ENCODE assay signal across 8 mouse cellular contexts in the genomic region with DNA sequence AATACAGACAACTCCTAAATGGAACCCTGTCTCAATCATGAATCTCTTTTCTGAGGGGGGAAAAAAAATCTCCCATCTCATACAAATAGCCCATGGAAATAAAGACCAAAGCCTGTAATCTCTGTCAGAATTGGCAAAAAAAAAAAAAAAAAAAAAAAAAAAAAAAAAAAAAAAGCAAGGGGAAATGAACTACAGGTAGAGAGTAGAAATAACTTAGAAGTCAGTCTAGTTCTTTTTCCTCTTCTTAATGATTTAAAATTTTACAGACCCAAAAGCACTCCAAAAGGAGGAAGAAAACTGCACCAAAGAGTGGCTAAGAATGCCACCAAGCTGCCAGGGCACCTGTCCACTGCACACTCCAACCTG. TPM values are rescaled to one million over a fixed set of nuclear protein-coding genes. Genes with fewer than 3 reads are reported as not detected.
A peak's percentile ranks its signal among the peaks of the same experiment; 100 is the strongest.
DNase-seq lines count a peak whose midpoint lies in the region; ATAC-seq and TF ChIP-seq lines count a peak whose summit lies in the region.

No protein-coding gene starts in this region.

- H3K9me3 ChIP-seq in embryonic facial prominence, embryonic 14.5 days (ENCODE audit: control insufficient read depth, low read length): no peaks in the 10 kb centered on the region
- H3K9me3 ChIP-seq in intestine, postnatal 0 days (ENCODE audit: control insufficient read depth): no peaks in the 10 kb centered on the region
- H3K9me3 ChIP-seq in neural tube, embryonic 14.5 days (ENCODE audit: control insufficient read depth, low read length): no peaks in the 10 kb centered on the region

- peak overlapping the region; percentile 97 for H3K4me2 ChIP-seq in embryonic facial prominence, embryonic 14.5 days (ENCODE audit: low read depth, low read length)
- H3K4me2 ChIP-seq in intestine, postnatal 0 days (replicated peaks; ENCODE audit: low read depth): peak overlapping the region; percentile 87
- H3K4me2 ChIP-seq in neural tube, embryonic 14.5 days (ENCODE audit: low read depth, low read length): peak overlapping the region; percentile 92

- peak overlapping the region; percentile 91 for H3K27ac ChIP-seq in liver, adult 2 months (replicated peaks; ENCODE audit: insufficient read depth, low read depth, low read length)
- H3K27ac ChIP-seq in embryonic facial prominence, embryonic 14.5 days (replicated peaks; ENCODE audit: low read depth, low read length): peak overlapping the region; percentile 58; the same call in 1 of the 2 replicates
- H3K27ac ChIP-seq in intestine, postnatal 0 days (ENCODE audit: low read depth, low read length): peak overlapping the region; percentile 93
- no peak overlapping the region for H3K27ac ChIP-seq in neural tube, embryonic 14.5 days (ENCODE audit: low read depth, low read length)

- peaks cover 7% of the 10 kb centered on the region for H3K4me1 ChIP-seq in liver, adult 2 months (ENCODE audit: control insufficient read depth, insufficient read depth, low read length)
- H3K4me1 ChIP-seq in embryonic facial prominence, embryonic 14.5 days (ENCODE audit: control insufficient read depth, insufficient read depth, low read length): no peaks in the 10 kb centered on the region
- no peaks in the 10 kb centered on the region for H3K4me1 ChIP-seq in intestine, postnatal 0 days (replicated peaks; ENCODE audit: control insufficient read depth, insufficient read depth, low read length)
- no peaks in the 10 kb centered on the region for H3K4me1 ChIP-seq in neural tube, embryonic 14.5 days (ENCODE audit: control insufficient read depth, insufficient read depth, low read length)

- H3K79me2 ChIP-seq in liver, adult 2 months (ENCODE audit: control insufficient read depth, insufficient read depth, low read length): peaks cover 8% of the 10 kb centered on the region; the same call in 1 of the 2 replicates

- TF ChIP-seq POLR2A in liver, adult 2 months (IDR thresholded peaks at IDR 0.05; ENCODE audit: extremely low read depth, insufficient read depth, low read length): no peak

- no peaks in the 10 kb centered on the region; the same call in 1 of the 2 replicates for H3K36me3 ChIP-seq in liver, adult 2 months (ENCODE audit: control insufficient read depth, insufficient read depth, low read length)
- H3K36me3 ChIP-seq in embryonic facial prominence, embryonic 14.5 days (ENCODE audit: control insufficient read depth, insufficient read depth, low read length): no peaks in the 10 kb centered on the region
- H3K36me3 ChIP-seq in intestine, postnatal 0 days (ENCODE audit: control insufficient read depth, insufficient read depth): no peaks in the 10 kb centered on the region
- no peaks in the 10 kb centered on the region for H3K36me3 ChIP-seq in neural tube, embryonic 14.5 days (ENCODE audit: control insufficient read depth, insufficient read depth, low read length)

- peak overlapping the region; percentile 98 for H3K4me3 ChIP-seq in liver, adult 2 months (ENCODE audit: insufficient read depth, low read depth, low read length)
- H3K4me3 ChIP-seq in embryonic facial prominence, embryonic 14.5 days (ENCODE audit: low read depth, low read length): peak overlapping the region; percentile 80
- H3K4me3 ChIP-seq in intestine, postnatal 0 days (ENCODE audit: low read depth, low read length): peak overlapping the region; percentile 80
- H3K4me3 ChIP-seq in neural tube, embryonic 14.5 days (ENCODE audit: low read depth, low read length): peak overlapping the region; percentile 78

- peak overlapping the region; percentile 98 for H3K9ac ChIP-seq in liver, adult 2 months (ENCODE audit: low read depth, low read length)
- peak overlapping the region; percentile 77 for H3K9ac ChIP-seq in embryonic facial prominence, embryonic 14.5 days (ENCODE audit: low read depth, low read length)
- H3K9ac ChIP-seq in intestine, postnatal 0 days (ENCODE audit: low read depth, low read length): peak overlapping the region; percentile 73
- peak overlapping the region; percentile 79; the same call in 1 of the 2 replicates for H3K9ac ChIP-seq in neural tube, embryonic 14.5 days (replicated peaks; ENCODE audit: low read depth, low read length)

- no peaks in the 10 kb centered on the region for H3K27me3 ChIP-seq in liver, adult 2 months (ENCODE audit: control insufficient read depth, insufficient read depth, low read length)
- H3K27me3 ChIP-seq in embryonic facial prominence, embryonic 14.5 days (replicated peaks; ENCODE audit: control insufficient read depth, insufficient read depth, low read length): peaks cover 7% of the 10 kb centered on the region
- H3K27me3 ChIP-seq in intestine, postnatal 0 days (replicated peaks; ENCODE audit: control insufficient read depth, insufficient read depth, low read length): no peaks in the 10 kb centered on the region
- H3K27me3 ChIP-seq in neural tube, embryonic 14.5 days (ENCODE audit: control insufficient read depth, insufficient read depth, low read length): no peaks in the 10 kb centered on the region

- DNase-seq in liver, adult 2 months (ENCODE audit: extremely low read depth, low read depth, low spot score): no peak
- no peak for DNase-seq in liver
- no peak for DNase-seq in embryonic facial prominence, embryonic 14.5 days (ENCODE audit: low spot score)
- DNase-seq in c-Kit-positive CD71-positive TER-119-positive erythroid progenitor cells, embryonic 14.5 days (ENCODE audit: low spot score): no peak
- DNase-seq in spleen, postnatal 36 days (ENCODE audit: low spot score in 2 of 2): no peak

- TF ChIP-seq CTCF in liver, adult 2 months (IDR thresholded peaks at IDR 0.05; ENCODE audit: low read depth, low read length): no peak
- TF ChIP-seq CTCF in intestine, postnatal 0 days (IDR thresholded peaks at IDR 0.05; ENCODE audit: low read depth): no peak

- no peak for ATAC-seq in embryonic facial prominence, embryonic 14.5 days (ENCODE audit: low read depth)
- ATAC-seq in intestine, postnatal 0 days: no peak
- ATAC-seq in neural tube, embryonic 14.5 days (ENCODE audit: low read depth): no peak
- ATAC-seq in inflammation-experienced regulatory T-cells, adult 6 months: no peak

RNA-seq across cellular contexts. Expression of a gene that starts 1.1 kb away (rescaled TPM):
- 26.5 and 27.2 TPM in 2 replicates for total RNA-seq in liver, adult 2 months (2014; rRNA removed)
- polyA plus RNA-seq in liver, adult 2 months (2012; rRNA removed): 10.1 and 11.5 TPM in 2 replicates
- 17.7 and 18.8 TPM in 2 replicates for polyA plus RNA-seq in embryonic facial prominence, embryonic 14.5 days (2014; fragmentation: Nextera tagmentation; extraction: Ambion mirVana)
- 4.6 and 4.7 TPM in 2 replicates for polyA plus RNA-seq in intestine, postnatal 0 days (2015; fragmentation: Nextera tagmentation; extraction: Ambion mirVana)
- polyA plus RNA-seq in neural tube, embryonic 14.5 days (2014; fragmentation: Nextera tagmentation; extraction: Ambion mirVana): 4.7 and 7.0 TPM in 2 replicates
- polyA plus RNA-seq in inflammation-experienced regulatory T-cells, adult 6 months (2017; shearing (Covaris generic)): 1 to 10 TPM; 6.3 to 9.2 (median 7.5) TPM
